Mouse (Mus musculus): ENCODE measurements around the gene Lrrtm3. TPM values are rescaled to one million over a fixed set of nuclear protein-coding genes. Genes with fewer than 3 reads are reported as not detected.

Gene Lrrtm3
- total and polyA plus RNA-seq, 3 experiments = not detected

- Histone ChIP-seq H3K4me1 (ENCODE audit: insufficient read depth, low read depth, low read length) (no peaks in the 10 kb centered on the region), H3K9me3 (replicated peaks) (no peaks in the 10 kb centered on the region), H3K27me3 (ENCODE audit: insufficient read depth, low read length) (no peaks in the 10 kb centered on the region), H3K4me3 (ENCODE audit: low read depth, low read length) (no peak overlapping the region), H3K36me3 (replicated peaks) (no peaks in the 10 kb centered on the region)
- DNase-seq (ENCODE audit: low spot score) (no peak), ATAC-seq (ENCODE audit: extremely low read depth, insufficient number of reproducible peaks, low FRiP score, poor library complexity, severe bottlenecking) (no peak)
- TF ChIP-seq POLR2AphosphoS5 (IDR thresholded peaks at IDR 0.05; ENCODE audit: insufficient replicate concordance, low read depth, low read length) = no peak
- TF ChIP-seq TAL1 (conservative IDR thresholded peaks at IDR 0.05; ENCODE audit: low read depth, low read length) = no peak
- TF ChIP-seq GATA1 (IDR thresholded peaks at IDR 0.05; ENCODE audit: borderline replicate concordance, low read length) = no peak
- no peak for TF ChIP-seq GATA2 (IDR thresholded peaks at IDR 0.05; ENCODE audit: borderline replicate concordance, low read depth, low read length)
- no peak for TF ChIP-seq CTCF (IDR thresholded peaks at IDR 0.05; ENCODE audit: low read depth, low read length)
Observed at GRCm38 (mm10) chr10:64096532-64096931, 6.5 kb upstream of the Lrrtm3 start.

DNA sequence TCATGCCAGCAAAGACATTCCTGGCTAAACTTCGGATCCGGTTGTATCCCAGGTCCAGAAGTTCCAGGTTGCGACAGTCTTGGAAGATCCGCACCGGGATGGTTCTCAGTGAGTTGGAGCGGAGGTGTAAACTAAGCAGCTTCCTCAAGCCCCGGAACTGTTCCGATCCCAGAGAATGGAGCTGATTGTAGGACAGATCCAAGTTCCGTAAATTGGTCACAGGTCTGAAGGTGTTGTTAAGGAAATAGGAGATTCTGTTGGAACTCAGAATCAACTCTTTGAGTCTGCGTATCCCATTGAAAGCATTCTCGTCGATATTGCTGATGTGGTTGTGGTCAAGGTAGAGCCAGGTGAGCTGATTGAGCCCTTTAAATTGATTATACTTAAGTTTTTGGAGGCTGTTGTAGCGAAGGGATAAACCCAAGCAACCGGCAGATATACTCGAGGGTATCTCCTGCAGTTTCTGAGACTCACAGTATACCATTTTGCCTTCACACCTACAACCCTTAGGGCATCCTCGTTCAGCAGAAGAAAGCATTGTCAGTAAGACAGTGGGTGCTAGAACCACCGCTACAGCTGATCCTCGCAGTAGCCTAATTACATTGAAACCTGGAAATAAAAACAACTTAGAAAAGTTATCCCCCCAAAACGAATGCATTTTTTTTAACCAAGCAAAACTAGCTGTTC is 1.2 kb downstream of the Lrrtm3 start:
- ATAC-seq (ENCODE audit: extremely low read depth, insufficient number of reproducible peaks, low FRiP score, poor library complexity, severe bottlenecking) (no peak), DNase-seq (ENCODE audit: low spot score) (no peak)
- Histone ChIP-seq H3K9me3 (replicated peaks) (peaks cover 12% of the 10 kb centered on the region), H3K4me3 (ENCODE audit: low read depth, low read length) (no peak overlapping the region), H3K27me3 (ENCODE audit: insufficient read depth, low read length) (no peaks in the 10 kb centered on the region), H3K36me3 (replicated peaks) (no peaks in the 10 kb centered on the region), H3K4me1 (ENCODE audit: insufficient read depth, low read depth, low read length) (no peaks in the 10 kb centered on the region)
- TF ChIP-seq TAL1 (conservative IDR thresholded peaks at IDR 0.05; ENCODE audit: low read depth, low read length) (no peak), GATA1 (IDR thresholded peaks at IDR 0.05; ENCODE audit: borderline replicate concordance, low read length) (no peak), GATA2 (IDR thresholded peaks at IDR 0.05; ENCODE audit: borderline replicate concordance, low read depth, low read length) (no peak), POLR2AphosphoS5 (IDR thresholded peaks at IDR 0.05; ENCODE audit: insufficient replicate concordance, low read depth, low read length) (no peak), CTCF (IDR thresholded peaks at IDR 0.05; ENCODE audit: low read depth, low read length) (no peak)

DNA sequence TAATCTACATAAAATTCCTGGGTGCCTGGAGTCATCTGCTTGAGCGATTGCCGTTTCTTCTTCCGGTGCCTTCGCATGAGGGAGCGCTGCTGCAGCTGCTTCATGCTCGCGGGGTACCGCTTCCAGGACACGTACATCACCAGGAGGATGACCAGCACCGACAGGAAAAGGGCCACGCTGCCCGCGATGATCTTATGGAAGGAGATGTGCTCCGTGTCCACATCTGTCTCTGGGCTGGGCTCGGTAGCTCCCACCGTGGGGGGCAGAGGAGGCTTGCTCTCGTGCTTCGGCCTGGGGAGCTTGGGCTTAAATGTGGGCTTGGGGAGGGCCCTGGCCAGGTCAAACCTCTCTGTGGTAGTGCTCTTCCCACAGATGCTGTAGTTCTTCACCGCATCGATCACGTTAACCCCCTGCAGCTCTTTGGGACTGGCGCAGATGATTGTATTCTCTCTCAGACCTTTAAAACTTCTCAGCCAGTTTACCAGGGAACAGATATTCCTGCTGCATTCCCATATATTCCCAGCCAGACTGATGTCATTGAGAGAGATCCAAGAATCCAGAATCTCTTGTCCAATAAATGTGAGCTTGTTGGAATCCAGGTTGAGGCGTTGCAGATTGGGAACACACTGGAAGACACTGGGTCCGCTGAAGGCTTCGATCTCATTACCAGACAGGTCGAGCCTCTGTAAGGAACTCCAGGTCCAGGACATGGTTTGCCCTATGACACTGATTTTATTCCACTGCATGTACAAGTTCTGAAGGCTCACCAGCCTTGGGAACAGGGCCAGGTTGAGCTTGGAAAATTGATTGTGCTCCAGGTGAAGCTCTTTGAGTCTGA is 1.9 kb downstream of the Lrrtm3 start:
- Histone ChIP-seq H3K4me1 (ENCODE audit: insufficient read depth, low read depth, low read length) (no peaks in the 10 kb centered on the region), H3K27me3 (ENCODE audit: insufficient read depth, low read length) (no peaks in the 10 kb centered on the region), H3K36me3 (replicated peaks) (no peaks in the 10 kb centered on the region), H3K4me3 (ENCODE audit: low read depth, low read length) (no peak overlapping the region), H3K9me3 (replicated peaks) (peaks cover 12% of the 10 kb centered on the region)
- TF ChIP-seq GATA1 (IDR thresholded peaks at IDR 0.05; ENCODE audit: borderline replicate concordance, low read length) = no peak
- ATAC-seq (ENCODE audit: extremely low read depth, insufficient number of reproducible peaks, low FRiP score, poor library complexity, severe bottlenecking) = no peak
- DNase-seq (ENCODE audit: low spot score) = no peak

DNA sequence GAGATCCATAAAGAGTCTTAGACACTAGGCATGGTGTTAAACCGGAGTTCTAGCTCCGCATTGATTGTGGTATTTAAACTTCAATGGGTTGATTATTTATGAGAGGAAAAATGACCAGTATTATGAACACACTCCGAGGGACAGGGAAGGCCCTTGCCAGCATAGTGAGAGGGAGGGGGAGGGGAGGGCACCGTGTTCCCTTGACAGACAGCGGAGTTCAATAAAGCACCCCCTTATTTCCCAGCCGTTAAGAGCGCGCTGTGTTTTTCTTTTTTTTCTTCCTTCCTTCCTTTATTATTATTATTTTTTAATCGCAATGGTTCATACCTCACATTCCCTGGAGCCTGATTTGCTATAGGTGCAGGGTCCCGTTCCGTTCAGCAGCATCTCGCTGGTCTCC is 2.6 kb downstream of the Lrrtm3 start:
- TF ChIP-seq CTCF (IDR thresholded peaks at IDR 0.05; ENCODE audit: low read depth, low read length) (no peak), GATA1 (IDR thresholded peaks at IDR 0.05; ENCODE audit: borderline replicate concordance, low read length) (no peak), GATA2 (IDR thresholded peaks at IDR 0.05; ENCODE audit: borderline replicate concordance, low read depth, low read length) (no peak), POLR2AphosphoS5 (IDR thresholded peaks at IDR 0.05; ENCODE audit: insufficient replicate concordance, low read depth, low read length) (no peak), TAL1 (conservative IDR thresholded peaks at IDR 0.05; ENCODE audit: low read depth, low read length) (no peak)
- H3K27me3 ChIP-seq (ENCODE audit: insufficient read depth, low read length) = no peaks in the 10 kb centered on the region

GRCm38 (mm10) chr10:64086567-64087391 is 3.3 kb downstream of the Lrrtm3 start:
- TF ChIP-seq GATA1 (IDR thresholded peaks at IDR 0.05; ENCODE audit: borderline replicate concordance, low read length) (no peak), GATA2 (IDR thresholded peaks at IDR 0.05; ENCODE audit: borderline replicate concordance, low read depth, low read length) (no peak), TAL1 (conservative IDR thresholded peaks at IDR 0.05; ENCODE audit: low read depth, low read length) (no peak), CTCF (IDR thresholded peaks at IDR 0.05; ENCODE audit: low read depth, low read length) (no peak), POLR2AphosphoS5 (IDR thresholded peaks at IDR 0.05; ENCODE audit: insufficient replicate concordance, low read depth, low read length) (no peak)
- no peaks in the 10 kb centered on the region for H3K27me3 ChIP-seq (ENCODE audit: insufficient read depth, low read length)
- no peaks in the 10 kb centered on the region for H3K36me3 ChIP-seq (replicated peaks)
- no peaks in the 10 kb centered on the region for H3K4me1 ChIP-seq (ENCODE audit: insufficient read depth, low read depth, low read length)
- ATAC-seq (ENCODE audit: extremely low read depth, insufficient number of reproducible peaks, low FRiP score, poor library complexity, severe bottlenecking) (no peak), DNase-seq (ENCODE audit: low spot score) (no peak)
- H3K4me3 ChIP-seq (ENCODE audit: low read depth, low read length) = no peak overlapping the region
- peaks cover 12% of the 10 kb centered on the region for H3K9me3 ChIP-seq (replicated peaks)

More for the DNA sequence above, 2.6 kb downstream of the Lrrtm3 start:
- no peaks in the 10 kb centered on the region for H3K36me3 ChIP-seq (replicated peaks)
- no peak overlapping the region for H3K4me3 ChIP-seq (ENCODE audit: low read depth, low read length)
- H3K4me1 ChIP-seq (ENCODE audit: insufficient read depth, low read depth, low read length) = no peaks in the 10 kb centered on the region
- DNase-seq (ENCODE audit: low spot score) = no peak
- no peak for ATAC-seq (ENCODE audit: extremely low read depth, insufficient number of reproducible peaks, low FRiP score, poor library complexity, severe bottlenecking)
- peaks cover 12% of the 10 kb centered on the region for H3K9me3 ChIP-seq (replicated peaks)

- TF ChIP-seq CTCF (IDR thresholded peaks at IDR 0.05; ENCODE audit: low read depth, low read length) (no peak), GATA2 (IDR thresholded peaks at IDR 0.05; ENCODE audit: borderline replicate concordance, low read depth, low read length) (no peak), TAL1 (conservative IDR thresholded peaks at IDR 0.05; ENCODE audit: low read depth, low read length) (no peak), POLR2AphosphoS5 (IDR thresholded peaks at IDR 0.05; ENCODE audit: insufficient replicate concordance, low read depth, low read length) (no peak), GATA1 (IDR thresholded peaks at IDR 0.05; ENCODE audit: borderline replicate concordance, low read length) (no peak)
- Histone ChIP-seq H3K4me1 (ENCODE audit: insufficient read depth, low read depth, low read length) (no peaks in the 10 kb centered on the region), H3K36me3 (replicated peaks) (no peaks in the 10 kb centered on the region), H3K27me3 (ENCODE audit: insufficient read depth, low read length) (no peaks in the 10 kb centered on the region), H3K9me3 (replicated peaks) (peaks cover 12% of the 10 kb centered on the region), H3K4me3 (ENCODE audit: low read depth, low read length) (no peak overlapping the region)
- DNase-seq (ENCODE audit: low spot score) = no peak
- ATAC-seq (ENCODE audit: extremely low read depth, insufficient number of reproducible peaks, low FRiP score, poor library complexity, severe bottlenecking) = no peak
Observed at GRCm38 (mm10) chr10:64086183-64086566, 3.9 kb downstream of the Lrrtm3 start.
